Mouse (Mus musculus) retina, embryonic 14.5 days (tissue): ENCODE measurements at regions not wholly inside any gene's neighbourhood (a gene's known extent, or its start where the extent isn't known, plus 50 kb on each side); places are given as distances from the start of the nearest gene placed in this dataset.

ENCODE experiments used
- DNase-seq: peaks from one replicate; pipeline ENCODE4 v3.0.0-alpha.2; 2015; ENCODE audit warnings: low spot score

- no peak for DNase-seq
These were observed 69.8 kb upstream of the Egln3 start for GRCm38 (mm10) chr12:54273506-54273905.

- no peak for DNase-seq
These were observed 69.0 kb upstream of the Egln3 start for GRCm38 (mm10) chr12:54272696-54273095.

- no peak for DNase-seq
These were observed 68.6 kb upstream of the Egln3 start for GRCm38 (mm10) chr12:54272226-54272625.

- no peak for DNase-seq
These were observed 62.2 kb upstream of the Egln3 start for GRCm38 (mm10) chr12:54265852-54266251.

- DNase-seq = no peak
These were observed 61.5 kb upstream of the Egln3 start for GRCm38 (mm10) chr12:54264893-54265835.

- no peak for DNase-seq
These were observed 60.7 kb upstream of the Egln3 start for GRCm38 (mm10) chr12:54264418-54264733.

GRCm38 (mm10) chr12:54263733-54264417 lies 60.2 kb upstream of the Egln3 start:
- no peak for DNase-seq

- no peak for DNase-seq
These were observed 58.8 kb upstream of the Egln3 start for GRCm38 (mm10) chr12:54262236-54263005.

- DNase-seq = no peak
These were observed 57.8 kb upstream of the Egln3 start for GRCm38 (mm10) chr12:54261426-54261825.

GRCm38 (mm10) chr12:54260502-54260901 lies 56.8 kb upstream of the Egln3 start:
- DNase-seq = no peak

GRCm38 (mm10) chr12:54257776-54258433 lies 54.2 kb upstream of the Egln3 start:
- DNase-seq = no peak

GRCm38 (mm10) chr12:54256506-54257128 lies 53.0 kb upstream of the Egln3 start:
- no peak for DNase-seq
